Mouse (Mus musculus): ENCODE data around the gene AF067063. TPM values are rescaled to one million over a fixed set of nuclear protein-coding genes. Genes with fewer than 3 reads are reported as not detected.
A peak's percentile ranks its signal among the peaks of the same experiment; 100 is the strongest.

Gene AF067063
- polyA plus RNA-seq, 1 experiment from 2014 or later: not detected

GRCm38 (mm10) chr13:119797656-119798055, 32.4 kb downstream of the AF067063 start:
- ATAC-seq (ENCODE audit: insufficient number of reproducible peaks, low FRiP score): no peak
- Histone ChIP-seq H3K36me3 (no peaks in the 10 kb centered on the region), H3K9me3 (replicated peaks) (no peaks in the 10 kb centered on the region), H3K4me3 (no peak overlapping the region), H3K4me2 (no peak overlapping the region), H3K4me1 (replicated peaks) (no peaks in the 10 kb centered on the region), H3K27ac (ENCODE audit: poor library complexity, severe bottlenecking) (no peak overlapping the region), H3K27me3 (replicated peaks) (no peaks in the 10 kb centered on the region), H3K9ac (no peak overlapping the region)
- WGBS: 57% methylated on average over 4 of the region's 4 CpGs

- H3K27me3 ChIP-seq (replicated peaks): no peaks in the 10 kb centered on the region
- ATAC-seq (ENCODE audit: insufficient number of reproducible peaks, low FRiP score): no peak
These were observed 37.1 kb downstream of the AF067063 start for GRCm38 (mm10) chr13:119792791-119793404.

GRCm38 (mm10) chr13:119791580-119792135, 38.4 kb downstream of the AF067063 start:
- H3K9me3 ChIP-seq (replicated peaks): no peaks in the 10 kb centered on the region
- peak overlapping the region; percentile 98 for H3K9ac ChIP-seq
- 4% methylated on average over 16 of the region's 18 CpGs for WGBS
- no peak for ATAC-seq (ENCODE audit: insufficient number of reproducible peaks, low FRiP score)
- H3K4me2 ChIP-seq: peak overlapping the region; percentile 93
- H3K36me3 ChIP-seq: peaks cover 16% of the 10 kb centered on the region
- H3K27ac ChIP-seq (ENCODE audit: poor library complexity, severe bottlenecking): peak overlapping the region; percentile 97
- H3K27me3 ChIP-seq (replicated peaks): no peaks in the 10 kb centered on the region
- H3K4me1 ChIP-seq (replicated peaks): peaks cover 15% of the 10 kb centered on the region
- peak overlapping the region; percentile 97 for H3K4me3 ChIP-seq

More at GRCm38 (mm10) chr13:119792791-119793404, 37.1 kb downstream of the AF067063 start:
- Histone ChIP-seq H3K4me2 (no peak overlapping the region), H3K27ac (ENCODE audit: poor library complexity, severe bottlenecking) (no peak overlapping the region), H3K36me3 (peaks cover 7% of the 10 kb centered on the region), H3K9ac (no peak overlapping the region), H3K4me3 (no peak overlapping the region), H3K4me1 (replicated peaks) (peaks cover 15% of the 10 kb centered on the region), H3K9me3 (replicated peaks) (no peaks in the 10 kb centered on the region)
- WGBS: 65% methylated on average over 5 of the region's 5 CpGs

- Histone ChIP-seq H3K27me3 (replicated peaks) (no peaks in the 10 kb centered on the region), H3K9ac (peak within 1 kb of the TSS; percentile 98), H3K9me3 (replicated peaks) (no peaks in the 10 kb centered on the region), H3K4me2 (peak within 1 kb of the TSS; percentile 93), H3K4me1 (replicated peaks) (peaks cover 15% of the 10 kb centered on the region), H3K36me3 (peaks cover 18% of the 10 kb centered on the region), H3K27ac (ENCODE audit: poor library complexity, severe bottlenecking) (peak within 1 kb of the TSS; percentile 97), H3K4me3 (peak within 1 kb of the TSS; percentile 97)
- peak; percentile 99 for ATAC-seq (ENCODE audit: insufficient number of reproducible peaks, low FRiP score)
- WGBS: under 1% methylated on average over 81 of the region's 86 CpGs
These were observed 39.0 kb downstream of the AF067063 start, which contains the start of gene Zfp131 for GRCm38 (mm10) chr13:119790761-119791579. Gene Zfp131 (minus strand): TSS chr13:119790889.

- peaks cover 15% of the 10 kb centered on the region for H3K4me1 ChIP-seq (replicated peaks)
- peaks cover 20% of the 10 kb centered on the region for H3K36me3 ChIP-seq
- ATAC-seq (ENCODE audit: insufficient number of reproducible peaks, low FRiP score): peak; percentile 72
- under 1% methylated on average over 55 of the region's 66 CpGs for WGBS
- H3K27ac ChIP-seq (ENCODE audit: poor library complexity, severe bottlenecking): peak overlapping the region; percentile 97
- H3K4me3 ChIP-seq: peak overlapping the region; percentile 97
- H3K4me2 ChIP-seq: peak overlapping the region; percentile 93
- peak overlapping the region; percentile 98 for H3K9ac ChIP-seq
- H3K9me3 ChIP-seq (replicated peaks): no peaks in the 10 kb centered on the region
- H3K27me3 ChIP-seq (replicated peaks): no peaks in the 10 kb centered on the region
These were observed 39.9 kb downstream of the AF067063 start for GRCm38 (mm10) chr13:119789851-119790717.

- 87% methylated on average over 4 of the region's 4 CpGs for WGBS
- Histone ChIP-seq H3K27ac (ENCODE audit: poor library complexity, severe bottlenecking) (no peak overlapping the region), H3K4me3 (no peak overlapping the region), H3K27me3 (replicated peaks) (no peaks in the 10 kb centered on the region), H3K4me2 (no peak overlapping the region), H3K9ac (no peak overlapping the region), H3K4me1 (replicated peaks) (no peaks in the 10 kb centered on the region), H3K9me3 (replicated peaks) (no peaks in the 10 kb centered on the region), H3K36me3 (peaks cover 64% of the 10 kb centered on the region)
- ATAC-seq (ENCODE audit: insufficient number of reproducible peaks, low FRiP score): no peak
These were observed 46.4 kb downstream of the AF067063 start for GRCm38 (mm10) chr13:119783581-119783980.

Other genes with a start within 250 kb of the AF067063 start
- gene Ccl28, start 206.4 kb downstream of the AF067063 start, polyA plus RNA-seq (2016; fragmentation: Nextera tagmentation; extraction: Ambion mirVana): 0.12 TPM in 1 of 2 replicates, not detected in the other
- 108 and 111 TPM in 2 replicates for gene Hmgcs1, start 139.8 kb downstream of the AF067063 start, polyA plus RNA-seq (2016; fragmentation: Nextera tagmentation; extraction: Ambion mirVana)
- 0.47 and 0.85 TPM in 2 replicates for gene Nim1k, start 74.3 kb downstream of the AF067063 start, polyA plus RNA-seq (2016; fragmentation: Nextera tagmentation; extraction: Ambion mirVana)
- gene Zfp131, start 39.3 kb downstream of the AF067063 start, polyA plus RNA-seq (2016; fragmentation: Nextera tagmentation; extraction: Ambion mirVana): 27.6 and 31.0 TPM in 2 replicates
- gene D13Ertd608e, start 5.8 kb upstream of the AF067063 start, polyA plus RNA-seq (2016; fragmentation: Nextera tagmentation; extraction: Ambion mirVana): not detected in 2 replicates
- gene Tcstv1, start 64.6 kb upstream of the AF067063 start, polyA plus RNA-seq (2016; fragmentation: Nextera tagmentation; extraction: Ambion mirVana): not detected in 2 replicates
- gene Gm21761, start 99.1 kb upstream of the AF067063 start, polyA plus RNA-seq (2016; fragmentation: Nextera tagmentation; extraction: Ambion mirVana): not detected in 2 replicates
- not detected in 2 replicates for gene B020031M17Rik, start 120.6 kb upstream of the AF067063 start, polyA plus RNA-seq (2016; fragmentation: Nextera tagmentation; extraction: Ambion mirVana)
- gene Gm36079, start 196.8 kb upstream of the AF067063 start, polyA plus RNA-seq (2016; fragmentation: Nextera tagmentation; extraction: Ambion mirVana): not detected in 2 replicates
- gene Gm21188, start 222.0 kb upstream of the AF067063 start, polyA plus RNA-seq (2016; fragmentation: Nextera tagmentation; extraction: Ambion mirVana): not detected in 2 replicates